Mouse (Mus musculus) embryonic facial prominence, embryonic 10.5 days (tissue): ENCODE measurements around the gene Slc22a12. TPM values are rescaled to one million over a fixed set of nuclear protein-coding genes. Genes with fewer than 3 reads are reported as not detected.
A peak's percentile ranks its signal among the peaks of the same experiment; 100 is the strongest.

Source experiments
- DNase-seq: peaks from one replicate; pipeline ENCODE4 v3.0.0-alpha.2; 2017; ENCODE audit warnings: low spot score
- H3K27ac ChIP-seq: fragments of 300-500 bp; sonication (generic); replicated peaks from 2 replicates; pipeline ENCODE4 v1.5.1; 2016; ENCODE audit warnings: mild to moderate bottlenecking
- H3K27me3 ChIP-seq: fragments of 300-500 bp; sonication (generic); replicated peaks from 2 replicates; pipeline ENCODE4 v1.6.1; 2016; ENCODE audit warnings: low read depth, mild to moderate bottlenecking; ENCODE audit not compliant: poor library complexity, severe bottlenecking
- H3K36me3 ChIP-seq: fragments of 300-500 bp; sonication (generic); replicated peaks from 2 replicates; pipeline ENCODE4 v1.6.1; 2016; ENCODE audit warnings: mild to moderate bottlenecking, moderate library complexity
- H3K4me1 ChIP-seq: fragments of 300-500 bp; sonication (generic); 2 replicates; pipeline ENCODE4 v1.6.1; 2016
- H3K4me3 ChIP-seq: fragments of 300-500 bp; sonication (generic); 2 replicates; pipeline ENCODE4 v1.5.1; 2016; ENCODE audit warnings: mild to moderate bottlenecking, moderate library complexity
- H3K9me3 ChIP-seq: fragments of 300-500 bp; sonication (generic); 2 replicates; pipeline ENCODE4 v1.6.1; 2016; ENCODE audit warnings: mild to moderate bottlenecking
- WGBS: fragments of 180-500 bp; shearing (Covaris S2); methylation state at CpG from one replicate; pipeline ENCODE4 v1.1.7; 2016; 5-methylcytosine and 5-hydroxymethylcytosine counted together
- polyA plus RNA-seq: library from polyadenylated mRNA; unstranded; fragments of >200 nt; fragmentation: Nextera tagmentation; extraction: Ambion mirVana; gene quantifications from 2 replicates; pipeline ENCODE4 v1.2.1, GENCODE M21; 2016

The Slc22a12 gene
- polyA plus RNA-seq, 1 experiment from 2014 or later, result not detected

GRCm38 (mm10) chr19:6551215-6551614 is 8.4 kb upstream of the Slc22a12 start:
- 64% methylated on average over 4 of the region's 4 CpGs for WGBS
- no peak for DNase-seq
- Histone ChIP-seq H3K36me3 (no peaks in the 10 kb centered on the region), H3K27ac (no peak overlapping the region), H3K9me3 (no peaks in the 10 kb centered on the region), H3K4me3 (no peak overlapping the region), H3K27me3 (no peaks in the 10 kb centered on the region), H3K4me1 (peaks cover 19% of the 10 kb centered on the region)

- no peak for DNase-seq
- Histone ChIP-seq H3K27ac (no peak overlapping the region), H3K36me3 (no peaks in the 10 kb centered on the region), H3K4me1 (peaks cover 18% of the 10 kb centered on the region), H3K9me3 (no peaks in the 10 kb centered on the region), H3K4me3 (no peak overlapping the region), H3K27me3 (no peaks in the 10 kb centered on the region)
- WGBS, result 85% methylated on average over 11 of the region's 11 CpGs
These were observed 6.7 kb upstream of the Slc22a12 start for GRCm38 (mm10) chr19:6549566-6549965.

- Histone ChIP-seq H3K36me3 (no peaks in the 10 kb centered on the region), H3K9me3 (no peaks in the 10 kb centered on the region), H3K27me3 (no peaks in the 10 kb centered on the region), H3K4me1 (peaks cover 9% of the 10 kb centered on the region), H3K4me3 (no peak overlapping the region), H3K27ac (peak overlapping the region; percentile 54; the same call in 1 of the 2 replicates)
- DNase-seq, result no peak
- WGBS, result 78% methylated on average over 16 of the region's 16 CpGs
These were observed 5.9 kb upstream of the Slc22a12 start for GRCm38 (mm10) chr19:6548431-6549410.

GRCm38 (mm10) chr19:6547801-6548200 is 5.0 kb upstream of the Slc22a12 start:
- Histone ChIP-seq H3K27me3 (no peaks in the 10 kb centered on the region), H3K9me3 (no peaks in the 10 kb centered on the region), H3K36me3 (no peaks in the 10 kb centered on the region), H3K4me3 (no peak overlapping the region), H3K4me1 (peaks cover 3% of the 10 kb centered on the region; the same call in 1 of the 2 replicates), H3K27ac (no peak overlapping the region)
- WGBS, result 84% methylated on average over 5 of the region's 5 CpGs
- no peak for DNase-seq

- no peaks in the 10 kb centered on the region for H3K9me3 ChIP-seq
- H3K4me1 ChIP-seq, result no peaks in the 10 kb centered on the region; the same call in 1 of the 2 replicates
- H3K27ac ChIP-seq, result no peak overlapping the region
- H3K36me3 ChIP-seq, result no peaks in the 10 kb centered on the region
- WGBS, result 68% methylated on average over 1 of the region's 1 CpGs
- H3K4me3 ChIP-seq, result no peak overlapping the region
- H3K27me3 ChIP-seq, result no peaks in the 10 kb centered on the region
- no peak for DNase-seq
These were observed 3.3 kb upstream of the Slc22a12 start for GRCm38 (mm10) chr19:6546096-6546495.

- Histone ChIP-seq H3K36me3 (no peaks in the 10 kb centered on the region), H3K27me3 (no peaks in the 10 kb centered on the region), H3K4me1 (peaks cover 2% of the 10 kb centered on the region), H3K27ac (no peak overlapping the region), H3K9me3 (no peaks in the 10 kb centered on the region), H3K4me3 (no peak overlapping the region)
- DNase-seq, result no peak
- WGBS, result 94% methylated on average over 5 of the region's 5 CpGs
These were observed 2.6 kb upstream of the Slc22a12 start for GRCm38 (mm10) chr19:6545481-6545880.

GRCm38 (mm10) chr19:6544712-6545111 is 1.9 kb upstream of the Slc22a12 start:
- peaks cover 2% of the 10 kb centered on the region for H3K4me1 ChIP-seq
- DNase-seq, result no peak
- H3K27me3 ChIP-seq, result no peaks in the 10 kb centered on the region
- H3K36me3 ChIP-seq, result no peaks in the 10 kb centered on the region
- WGBS, result 81% methylated on average over 13 of the region's 13 CpGs
- H3K9me3 ChIP-seq, result no peaks in the 10 kb centered on the region
- no peak overlapping the region for H3K4me3 ChIP-seq
- no peak overlapping the region for H3K27ac ChIP-seq

GRCm38 (mm10) chr19:6543518-6543917 is 686 bp upstream of the Slc22a12 start:
- H3K27ac ChIP-seq, result no peak overlapping the region
- WGBS, result 46% methylated on average over 7 of the region's 7 CpGs
- H3K27me3 ChIP-seq, result no peaks in the 10 kb centered on the region
- H3K36me3 ChIP-seq, result no peaks in the 10 kb centered on the region
- no peak for DNase-seq
- peaks cover 5% of the 10 kb centered on the region for H3K4me1 ChIP-seq
- no peaks in the 10 kb centered on the region for H3K9me3 ChIP-seq
- H3K4me3 ChIP-seq, result no peak overlapping the region

- 95% methylated on average over 6 of the region's 6 CpGs for WGBS
- Histone ChIP-seq H3K9me3 (no peaks in the 10 kb centered on the region), H3K4me1 (peaks cover 5% of the 10 kb centered on the region), H3K4me3 (no peak overlapping the region), H3K27me3 (no peaks in the 10 kb centered on the region), H3K36me3 (no peaks in the 10 kb centered on the region), H3K27ac (no peak overlapping the region)
- DNase-seq, result no peak
These were observed 177 bp upstream of the Slc22a12 start for GRCm38 (mm10) chr19:6543035-6543383.

GRCm38 (mm10) chr19:6541521-6541920 is 1.3 kb downstream of the Slc22a12 start:
- 87% methylated on average over 7 of the region's 7 CpGs for WGBS
- Histone ChIP-seq H3K4me3 (no peak overlapping the region), H3K9me3 (no peaks in the 10 kb centered on the region), H3K27ac (no peak overlapping the region), H3K4me1 (peaks cover 10% of the 10 kb centered on the region), H3K27me3 (peaks cover 13% of the 10 kb centered on the region; the same call in 1 of the 2 replicates), H3K36me3 (no peaks in the 10 kb centered on the region)
- DNase-seq, result no peak

GRCm38 (mm10) chr19:6540191-6540590 is 2.6 kb downstream of the Slc22a12 start:
- Histone ChIP-seq H3K27me3 (peaks cover 25% of the 10 kb centered on the region), H3K9me3 (no peaks in the 10 kb centered on the region), H3K36me3 (no peaks in the 10 kb centered on the region), H3K4me1 (peaks cover 13% of the 10 kb centered on the region), H3K27ac (no peak overlapping the region), H3K4me3 (no peak overlapping the region)
- WGBS, result 76% methylated on average over 6 of the region's 6 CpGs
- DNase-seq, result no peak

- Histone ChIP-seq H3K27me3 (peaks cover 31% of the 10 kb centered on the region), H3K27ac (no peak overlapping the region), H3K4me3 (no peak overlapping the region), H3K9me3 (no peaks in the 10 kb centered on the region), H3K36me3 (no peaks in the 10 kb centered on the region), H3K4me1 (peaks cover 14% of the 10 kb centered on the region)
- WGBS, result 85% methylated on average over 4 of the region's 4 CpGs
- DNase-seq, result no peak
These were observed 3.2 kb downstream of the Slc22a12 start for GRCm38 (mm10) chr19:6539592-6539991.

- no peak for DNase-seq
- Histone ChIP-seq H3K4me1 (peaks cover 25% of the 10 kb centered on the region), H3K9me3 (no peaks in the 10 kb centered on the region), H3K4me3 (no peak overlapping the region), H3K27me3 (peaks cover 41% of the 10 kb centered on the region), H3K27ac (no peak overlapping the region), H3K36me3 (no peaks in the 10 kb centered on the region)
- 87% methylated on average over 6 of the region's 6 CpGs for WGBS
These were observed 4.3 kb downstream of the Slc22a12 start for GRCm38 (mm10) chr19:6538546-6538945.
